Mouse (Mus musculus): ENCODE data around the gene Dnaja2. TPM values are rescaled to one million over a fixed set of nuclear protein-coding genes. Genes with fewer than 3 reads are reported as not detected.

Dnaja2 gene
- polyA plus RNA-seq, 1 experiment from 2014 or later: 160 TPM

GRCm38 (mm10) chr8:85496778-85497177, 58.4 kb downstream of the Dnaja2 start:
- WGBS: 77% methylated on average over 4 of the region's 4 CpGs
- no peak overlapping the region for H3K27ac ChIP-seq
- H3K4me2 ChIP-seq: no peak overlapping the region
- ATAC-seq (ENCODE audit: borderline replicate concordance, extremely low read depth, low FRiP score, low TSS enrichment): no peak
- H3K36me3 ChIP-seq: no peaks in the 10 kb centered on the region
- H3K4me1 ChIP-seq: peaks cover 30% of the 10 kb centered on the region
- no peaks in the 10 kb centered on the region for H3K9me3 ChIP-seq
- H3K4me3 ChIP-seq: no peak overlapping the region
- no peak overlapping the region for H3K9ac ChIP-seq
- no peaks in the 10 kb centered on the region for H3K27me3 ChIP-seq

- H3K36me3 ChIP-seq: no peaks in the 10 kb centered on the region
- H3K9me3 ChIP-seq: no peaks in the 10 kb centered on the region
- H3K27me3 ChIP-seq: no peaks in the 10 kb centered on the region
- no peak overlapping the region for H3K27ac ChIP-seq
- H3K4me3 ChIP-seq: no peak overlapping the region
- no peak overlapping the region for H3K4me2 ChIP-seq
- no peak overlapping the region for H3K9ac ChIP-seq
- WGBS: 65% methylated on average over 5 of the region's 5 CpGs
- no peak for ATAC-seq (ENCODE audit: borderline replicate concordance, extremely low read depth, low FRiP score, low TSS enrichment)
- peaks cover 30% of the 10 kb centered on the region for H3K4me1 ChIP-seq
These were observed 59.0 kb downstream of the Dnaja2 start for GRCm38 (mm10) chr8:85496125-85496524.

DNA sequence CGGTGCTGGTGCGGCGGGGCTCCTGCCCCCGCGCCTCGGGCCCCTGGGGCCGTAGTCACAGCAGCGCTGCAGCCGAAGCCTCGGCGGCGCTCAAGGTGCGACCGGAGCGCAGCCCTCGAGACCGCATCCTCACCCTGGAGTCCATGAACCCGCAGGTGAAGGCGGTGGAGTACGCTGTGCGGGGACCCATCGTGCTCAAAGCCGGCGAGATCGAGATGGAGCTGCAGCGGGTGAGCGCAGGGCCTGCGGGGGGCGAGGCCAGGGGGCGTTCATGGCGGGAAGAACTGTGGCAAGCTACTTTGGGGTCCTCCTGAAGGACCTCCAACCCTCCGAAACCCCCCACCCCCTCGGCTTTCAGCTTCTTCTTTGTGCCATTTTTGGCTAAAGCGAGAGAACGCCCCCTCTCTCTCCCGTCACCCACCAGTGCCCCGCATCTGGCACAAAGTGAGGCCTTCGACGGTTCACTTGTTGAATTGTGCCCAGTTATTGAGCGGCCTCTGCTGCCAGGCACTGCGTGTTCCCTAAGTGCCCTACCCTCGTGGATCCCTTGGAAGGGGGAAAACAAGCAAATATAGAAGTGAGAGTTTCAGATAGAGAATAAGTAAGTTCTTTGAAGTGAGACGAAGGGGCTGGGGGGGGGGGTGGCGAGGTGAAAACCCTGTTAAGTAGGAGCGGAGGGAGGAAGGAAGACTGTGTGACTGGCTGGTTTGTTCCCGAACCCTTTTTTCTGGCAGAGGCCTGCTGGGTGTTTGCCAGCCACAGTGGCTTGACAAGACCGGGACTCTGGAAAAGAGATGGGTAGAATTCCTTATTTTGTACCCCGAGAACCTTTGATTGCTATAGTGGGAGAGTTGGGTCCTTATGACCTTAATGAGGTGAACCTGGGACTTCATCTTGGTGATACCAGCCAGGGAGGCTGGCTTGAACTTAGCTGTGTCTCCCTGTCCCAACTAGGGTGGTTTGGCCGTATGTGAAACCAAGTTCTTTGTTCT, 61.9 kb downstream of the Dnaja2 start:
- no peaks in the 10 kb centered on the region for H3K27me3 ChIP-seq
- peak overlapping the region; percentile 99 for H3K4me2 ChIP-seq
- peak; percentile 32 for ATAC-seq (ENCODE audit: borderline replicate concordance, extremely low read depth, low FRiP score, low TSS enrichment)
- 5% methylated on average over 48 of the region's 49 CpGs for WGBS
- H3K4me3 ChIP-seq: peak overlapping the region; percentile 62
- peak overlapping the region; percentile 6; the same call in 1 of the 2 replicates for H3K27ac ChIP-seq
- H3K36me3 ChIP-seq: no peaks in the 10 kb centered on the region
- H3K4me1 ChIP-seq: peaks cover 17% of the 10 kb centered on the region
- H3K9me3 ChIP-seq: no peaks in the 10 kb centered on the region
- peak overlapping the region; percentile 76 for H3K9ac ChIP-seq

GRCm38 (mm10) chr8:85492125-85492875, 62.8 kb downstream of the Dnaja2 start, which contains the start of gene Gpt2:
Gene Gpt2 (plus strand): TSS chr8:85492576.
- no peaks in the 10 kb centered on the region for H3K36me3 ChIP-seq
- peak; percentile 99 for ATAC-seq (ENCODE audit: borderline replicate concordance, extremely low read depth, low FRiP score, low TSS enrichment)
- H3K27me3 ChIP-seq: no peaks in the 10 kb centered on the region
- peaks cover 17% of the 10 kb centered on the region for H3K4me1 ChIP-seq
- no peaks in the 10 kb centered on the region for H3K9me3 ChIP-seq
- H3K4me2 ChIP-seq: peak within 1 kb of the TSS; percentile 99
- H3K4me3 ChIP-seq: peak within 1 kb of the TSS; percentile 62
- under 1% methylated on average over 41 of the region's 41 CpGs for WGBS
- peak within 1 kb of the TSS; percentile 76 for H3K9ac ChIP-seq
- peak within 1 kb of the TSS; percentile 61 for H3K27ac ChIP-seq

GRCm38 (mm10) chr8:85489546-85489945, 65.6 kb downstream of the Dnaja2 start:
- no peaks in the 10 kb centered on the region for H3K9me3 ChIP-seq
- H3K36me3 ChIP-seq: no peaks in the 10 kb centered on the region
- H3K4me3 ChIP-seq: no peak overlapping the region
- 94% methylated on average over 8 of the region's 8 CpGs for WGBS
- ATAC-seq (ENCODE audit: borderline replicate concordance, extremely low read depth, low FRiP score, low TSS enrichment): no peak
- peaks cover 14% of the 10 kb centered on the region for H3K4me1 ChIP-seq
- H3K27me3 ChIP-seq: no peaks in the 10 kb centered on the region
- no peak overlapping the region for H3K4me2 ChIP-seq
- H3K9ac ChIP-seq: no peak overlapping the region
- no peak overlapping the region for H3K27ac ChIP-seq

DNA sequence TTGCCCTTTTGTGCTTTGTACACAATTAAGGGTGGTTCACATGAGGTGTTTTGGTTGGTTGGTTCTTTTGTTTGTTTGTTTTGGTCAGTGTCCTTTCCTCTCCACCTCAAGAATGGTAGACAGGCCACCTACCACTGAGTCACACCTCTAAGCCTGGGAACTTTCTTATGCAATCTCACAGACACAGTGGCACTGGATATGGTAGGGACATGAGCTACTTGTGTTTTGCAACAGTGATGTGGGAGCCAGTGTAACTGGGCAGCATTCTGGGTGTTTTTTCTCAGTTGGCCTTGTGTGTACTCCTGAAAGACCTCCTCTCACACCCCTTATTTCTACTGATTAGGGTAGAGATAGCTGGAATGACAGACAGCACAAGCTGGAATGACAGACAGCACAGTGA, 66.5 kb downstream of the Dnaja2 start:
- no peak for ATAC-seq (ENCODE audit: borderline replicate concordance, extremely low read depth, low FRiP score, low TSS enrichment)
- H3K4me1 ChIP-seq: peaks cover 11% of the 10 kb centered on the region

DNA sequence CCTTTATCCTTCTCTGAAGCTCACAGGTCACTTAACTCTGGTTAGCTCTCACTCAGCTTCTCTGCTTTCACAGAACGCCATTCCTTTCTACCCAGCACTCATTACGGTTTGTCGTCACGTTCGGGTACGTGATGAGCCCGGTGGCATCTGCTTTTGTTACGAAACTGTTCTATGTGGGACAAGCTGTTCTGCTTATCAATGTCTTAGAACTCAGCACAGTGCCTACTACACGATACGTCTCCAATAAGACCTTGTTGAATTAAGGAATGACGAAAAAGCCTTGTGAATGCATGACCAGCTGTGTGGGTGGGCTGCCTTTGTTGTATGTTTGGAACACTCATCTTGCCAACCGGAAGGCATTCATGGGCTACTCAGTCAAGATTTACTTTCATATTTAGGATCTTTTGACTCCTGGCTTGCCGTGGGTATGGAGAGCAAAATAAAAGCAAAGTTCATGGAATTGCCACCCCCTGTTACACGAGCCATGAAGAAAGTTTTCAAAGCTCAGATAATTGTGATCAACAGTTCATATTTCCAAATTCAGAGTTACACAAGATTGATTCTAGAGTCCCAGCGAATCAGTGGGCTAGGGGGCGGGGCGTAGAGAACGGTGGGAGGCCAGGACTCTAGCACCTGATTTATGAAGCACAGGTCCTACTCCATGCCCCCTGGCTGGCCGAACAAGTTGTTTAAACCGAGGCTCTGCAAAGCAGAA, 67.1 kb downstream of the Dnaja2 start:
- no peak for ATAC-seq (ENCODE audit: borderline replicate concordance, extremely low read depth, low FRiP score, low TSS enrichment)
- no peak overlapping the region for H3K9ac ChIP-seq
- H3K9me3 ChIP-seq: no peaks in the 10 kb centered on the region
- H3K27me3 ChIP-seq: no peaks in the 10 kb centered on the region
- WGBS: 69% methylated on average over 20 of the region's 20 CpGs
- H3K4me1 ChIP-seq: peaks cover 5% of the 10 kb centered on the region
- H3K4me2 ChIP-seq: no peak overlapping the region
- no peak overlapping the region for H3K27ac ChIP-seq
- no peaks in the 10 kb centered on the region for H3K36me3 ChIP-seq
- H3K4me3 ChIP-seq: no peak overlapping the region

More for the DNA sequence above, 66.5 kb downstream of the Dnaja2 start:
- no peak overlapping the region for H3K4me3 ChIP-seq
- no peaks in the 10 kb centered on the region for H3K9me3 ChIP-seq
- no peak overlapping the region for H3K9ac ChIP-seq
- no peaks in the 10 kb centered on the region for H3K36me3 ChIP-seq
- H3K27me3 ChIP-seq: no peaks in the 10 kb centered on the region
- H3K4me2 ChIP-seq: no peak overlapping the region
- no peak overlapping the region for H3K27ac ChIP-seq

Other genes starting within 250 kb of the Dnaja2 start
- gene Mylk3, start 169.0 kb downstream of the Dnaja2 start, polyA plus RNA-seq (2015; fragmentation: Nextera tagmentation; extraction: Ambion mirVana): 4.6 and 7.3 TPM in 2 replicates
- 36.3 and 42.5 TPM in 2 replicates for gene 4921524J17Rik, start 122.5 kb downstream of the Dnaja2 start, polyA plus RNA-seq (2015; fragmentation: Nextera tagmentation; extraction: Ambion mirVana)
- gene Gpt2, start 62.8 kb downstream of the Dnaja2 start, polyA plus RNA-seq (2015; fragmentation: Nextera tagmentation; extraction: Ambion mirVana): 18.1 and 18.6 TPM in 2 replicates
- 6.3 and 6.6 TPM in 2 replicates for gene Neto2, start 145.6 kb upstream of the Dnaja2 start, polyA plus RNA-seq (2015; fragmentation: Nextera tagmentation; extraction: Ambion mirVana)